Mouse (Mus musculus): ENCODE measurements around the gene Reg4. TPM values are rescaled to one million over a fixed set of nuclear protein-coding genes. Genes with fewer than 3 reads are reported as not detected.

Reg4 gene
- not detected for total RNA-seq (2021)
- long read RNA-seq, experiment 1 = 0 reads
- long read RNA-seq, experiment 2 = 0 reads

- DNase-seq (ENCODE audit: low spot score in 2 of 2) = no peak
Measured at GRCm38 (mm10) chr3:98221856-98222255, at the start of gene Reg4. TSS of gene Reg4 (plus strand) at chr3:98222156.

GRCm38 (mm10) chr3:98178340-98178739, 43.6 kb upstream of the Reg4 start:
- peak; percentile 34 to 76 for DNase-seq (ENCODE audit: low spot score in 2 of 2)

GRCm38 (mm10) chr3:98180805-98181204, 41.2 kb upstream of the Reg4 start:
- DNase-seq (ENCODE audit: low spot score in 2 of 2) = peak; percentile 43 to 63

GRCm38 (mm10) chr3:98185163-98185714, 36.7 kb upstream of the Reg4 start:
- DNase-seq (ENCODE audit: low spot score in 2 of 2) = no peak

GRCm38 (mm10) chr3:98187777-98188176, 34.2 kb upstream of the Reg4 start:
- DNase-seq (ENCODE audit: low spot score in 2 of 2) = no peak

GRCm38 (mm10) chr3:98197711-98198532, 24.0 kb upstream of the Reg4 start:
- DNase-seq (ENCODE audit: low spot score in 2 of 2) = peak in 1 of 2 experiments; percentile 18

- no peak for DNase-seq (ENCODE audit: low spot score in 2 of 2)
Measured at GRCm38 (mm10) chr3:98199747-98200146, 22.2 kb upstream of the Reg4 start.

- DNase-seq (ENCODE audit: low spot score in 2 of 2) = no peak
Measured at GRCm38 (mm10) chr3:98203282-98203681, 18.7 kb upstream of the Reg4 start.

- DNase-seq (ENCODE audit: low spot score in 2 of 2) = no peak
Measured at GRCm38 (mm10) chr3:98206977-98207376, 15.0 kb upstream of the Reg4 start.

- no peak for DNase-seq (ENCODE audit: low spot score in 2 of 2)
Measured at GRCm38 (mm10) chr3:98209161-98209560, 12.8 kb upstream of the Reg4 start.

GRCm38 (mm10) chr3:98210860-98211259, 11.1 kb upstream of the Reg4 start:
- DNase-seq (ENCODE audit: low spot score in 2 of 2) = peak in 1 of 2 experiments; percentile 9

GRCm38 (mm10) chr3:98211301-98212081, 10.5 kb upstream of the Reg4 start:
- peak; percentile 52 to 90 for DNase-seq (ENCODE audit: low spot score in 2 of 2)

GRCm38 (mm10) chr3:98216296-98216695, 5.7 kb upstream of the Reg4 start:
- no peak for DNase-seq (ENCODE audit: low spot score in 2 of 2)

- DNase-seq (ENCODE audit: low spot score in 2 of 2) = no peak
Measured at GRCm38 (mm10) chr3:98223263-98223662, 1.3 kb downstream of the Reg4 start.

- peak; percentile 63 to 77 for DNase-seq (ENCODE audit: low spot score in 2 of 2)
Measured at GRCm38 (mm10) chr3:98223783-98224580, 2.0 kb downstream of the Reg4 start.

- DNase-seq (ENCODE audit: low spot score in 2 of 2) = no peak
Measured at GRCm38 (mm10) chr3:98224975-98225374, 3.0 kb downstream of the Reg4 start.

- DNase-seq (ENCODE audit: low spot score in 2 of 2) = no peak
Measured at GRCm38 (mm10) chr3:98225746-98226145, 3.8 kb downstream of the Reg4 start.

GRCm38 (mm10) chr3:98226988-98227610, 5.1 kb downstream of the Reg4 start:
- DNase-seq (ENCODE audit: low spot score in 2 of 2) = peak; percentile 76 to 84

- DNase-seq (ENCODE audit: low spot score in 2 of 2) = no peak
Measured at GRCm38 (mm10) chr3:98227763-98228162, 5.8 kb downstream of the Reg4 start.

- no peak for DNase-seq (ENCODE audit: low spot score in 2 of 2)
Measured at GRCm38 (mm10) chr3:98229943-98230342, 8.0 kb downstream of the Reg4 start.
